Mouse (Mus musculus) thymus, adult 2 months (tissue): ENCODE results near the gene Selp. TPM values are rescaled to one million over a fixed set of nuclear protein-coding genes. Genes with fewer than 3 reads are reported as not detected.

ENCODE experiments used
- DNase-seq: peaks from one replicate; pipeline ENCODE4 v3.0.0; 2021
- H3K27ac ChIP-seq: fragments of 200-500 bp; 2 replicates; pipeline ENCODE4 v1.5.1; 2012; ENCODE audit warnings: low read length, control low read depth; ENCODE audit not compliant: control insufficient read depth, insufficient read depth
- H3K27me3 ChIP-seq: fragments of 200-500 bp; 2 replicates; pipeline ENCODE4 v1.6.1; 2012; ENCODE audit warnings: mild to moderate bottlenecking, low read length, moderate library complexity, mixed read lengths; ENCODE audit not compliant: control insufficient read depth, insufficient read depth
- H3K36me3 ChIP-seq: fragments of 200-500 bp; 2 replicates; pipeline ENCODE4 v1.6.1; 2012; ENCODE audit warnings: mild to moderate bottlenecking, low read length, moderate library complexity; ENCODE audit not compliant: control insufficient read depth, insufficient read depth
- H3K4me1 ChIP-seq: fragments of 200-500 bp; replicated peaks from 2 replicates; pipeline ENCODE4 v1.6.1; 2012; ENCODE audit warnings: low read length; ENCODE audit not compliant: control insufficient read depth, insufficient read depth
- H3K4me3 ChIP-seq: fragments of 200-500 bp; 2 replicates; pipeline ENCODE4 v1.5.1; 2012; ENCODE audit warnings: mild to moderate bottlenecking, low read length, control low read depth, moderate library complexity; ENCODE audit not compliant: control insufficient read depth, insufficient read depth
- CTCF ChIP-seq: fragments of 200-500 bp; IDR thresholded peaks from 2 replicates; pipeline ENCODE4 v1.5.1; 2012; ENCODE audit warnings: mild to moderate bottlenecking, control low read depth, low read length, moderate library complexity, borderline replicate concordance; ENCODE audit not compliant: control insufficient read depth, poor library complexity, insufficient read depth; ENCODE audit errors: extremely low read depth
- POLR2A ChIP-seq: fragments of 200-500 bp; IDR thresholded peaks from 2 replicates; pipeline ENCODE4 v1.6.1; 2012; ENCODE audit warnings: mild to moderate bottlenecking, low read length, control low read depth, moderate library complexity; ENCODE audit not compliant: control insufficient read depth, poor library complexity, insufficient read depth; ENCODE audit errors: extremely low read depth
- WGBS: fragments of 180-500 bp; shearing (Covaris S2); methylation state at CpG from one replicate; pipeline ENCODE4 v1.1.7; 2018; 5-methylcytosine and 5-hydroxymethylcytosine counted together
- polyA plus RNA-seq: library from polyadenylated mRNA; depleted of rRNA; stranded (reverse); fragments of >200 nt; gene quantifications from 2 replicates; pipeline ENCODE4 v1.2.3, GENCODE M21; 2012; rRNA removed

Selp gene
- polyA plus RNA-seq, 1 experiment = 2.8 TPM

DNA sequence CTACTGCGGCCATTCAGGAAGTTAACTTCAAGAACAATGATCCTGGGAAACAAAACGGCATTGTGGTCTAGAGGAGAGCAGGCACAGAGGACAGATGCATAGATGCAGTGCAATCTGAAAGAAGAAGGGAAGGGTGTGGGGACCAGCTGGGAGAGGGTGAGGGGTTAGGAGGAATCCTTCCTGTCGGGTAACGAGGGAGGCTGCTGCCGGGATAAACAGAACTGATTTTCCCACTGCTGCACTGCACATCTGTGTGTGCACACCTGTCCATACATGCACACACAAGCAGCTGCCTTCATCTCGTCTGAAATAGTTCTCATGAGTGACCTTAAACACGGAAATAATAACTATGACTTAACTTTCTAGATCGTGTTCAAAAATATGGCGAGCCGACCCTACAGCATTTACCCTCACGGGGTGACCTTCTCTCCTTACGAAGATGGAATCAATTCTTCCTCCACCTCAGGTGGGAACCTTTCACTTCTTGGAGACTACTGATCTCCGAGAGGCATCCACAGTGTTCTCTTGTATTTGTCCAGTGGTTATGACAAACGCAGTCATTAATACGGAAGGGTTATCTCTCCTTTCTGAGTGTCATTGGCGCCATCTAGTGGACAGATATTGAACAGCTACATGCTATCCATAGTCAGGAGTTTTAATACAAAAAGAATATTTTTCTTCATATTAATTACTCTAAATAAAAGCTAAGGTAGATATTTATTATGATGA lies 69.2 kb downstream of the Selp start:
- H3K27me3 ChIP-seq = no peaks in the 10 kb centered on the region
- 40% methylated on average over 16 of the region's 16 CpGs for WGBS
- H3K4me3 ChIP-seq = peak overlapping the region; percentile 39
- no peak overlapping the region for H3K27ac ChIP-seq
- no peaks in the 10 kb centered on the region for H3K36me3 ChIP-seq
- DNase-seq = peak; percentile 67
- TF ChIP-seq POLR2A (no peak), CTCF (no peak)
- H3K4me1 ChIP-seq = peaks cover 4% of the 10 kb centered on the region; the same call in 1 of the 2 replicates

DNA sequence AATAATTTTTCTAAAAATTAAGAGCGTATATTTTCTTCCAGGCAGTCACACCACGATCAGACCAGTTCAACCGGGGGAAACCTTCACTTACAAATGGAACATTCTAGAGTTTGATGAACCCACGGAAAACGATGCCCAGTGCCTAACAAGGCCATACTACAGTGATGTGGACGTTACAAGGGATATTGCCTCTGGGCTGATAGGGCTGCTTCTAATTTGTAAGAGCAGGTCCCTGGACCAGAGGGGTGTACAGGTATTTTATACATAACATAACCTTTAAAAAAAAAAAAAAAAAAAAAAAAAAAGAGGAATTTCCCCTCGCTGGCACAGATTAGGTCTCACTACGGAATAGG lies 69.8 kb downstream of the Selp start:
- DNase-seq = no peak
- Histone ChIP-seq H3K4me1 (peaks cover 4% of the 10 kb centered on the region; the same call in 1 of the 2 replicates), H3K27me3 (no peaks in the 10 kb centered on the region), H3K36me3 (no peaks in the 10 kb centered on the region), H3K27ac (no peak overlapping the region), H3K4me3 (no peak overlapping the region)
- 55% methylated on average over 8 of the region's 8 CpGs for WGBS
- no peak for TF ChIP-seq POLR2A
- no peak for TF ChIP-seq CTCF

DNA sequence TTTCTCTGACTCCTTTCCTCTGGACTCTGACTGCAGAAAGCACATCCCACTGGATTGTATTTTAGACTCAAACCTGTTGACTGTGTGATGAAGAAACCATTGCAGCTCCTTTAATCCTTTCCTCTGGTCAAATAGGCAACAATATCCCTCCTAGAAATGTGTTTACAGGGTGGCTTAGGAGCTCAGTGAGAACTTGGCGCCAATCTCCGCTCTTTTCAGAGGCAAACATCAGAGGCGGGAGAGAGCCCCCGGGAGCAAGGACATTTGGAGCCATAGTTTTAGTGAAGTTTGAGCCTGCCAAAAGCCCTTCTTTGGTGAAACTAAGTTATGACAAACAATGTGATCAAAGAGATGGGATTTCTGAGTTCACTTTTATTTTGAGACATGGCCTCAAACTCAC lies 70.3 kb downstream of the Selp start:
- Histone ChIP-seq H3K4me1 (peaks cover 4% of the 10 kb centered on the region; the same call in 1 of the 2 replicates), H3K4me3 (no peak overlapping the region), H3K27ac (no peak overlapping the region), H3K36me3 (no peaks in the 10 kb centered on the region), H3K27me3 (no peaks in the 10 kb centered on the region)
- no peak for DNase-seq
- no peak for TF ChIP-seq POLR2A
- no peak for TF ChIP-seq CTCF
- 87% methylated on average over 4 of the region's 4 CpGs for WGBS

DNA sequence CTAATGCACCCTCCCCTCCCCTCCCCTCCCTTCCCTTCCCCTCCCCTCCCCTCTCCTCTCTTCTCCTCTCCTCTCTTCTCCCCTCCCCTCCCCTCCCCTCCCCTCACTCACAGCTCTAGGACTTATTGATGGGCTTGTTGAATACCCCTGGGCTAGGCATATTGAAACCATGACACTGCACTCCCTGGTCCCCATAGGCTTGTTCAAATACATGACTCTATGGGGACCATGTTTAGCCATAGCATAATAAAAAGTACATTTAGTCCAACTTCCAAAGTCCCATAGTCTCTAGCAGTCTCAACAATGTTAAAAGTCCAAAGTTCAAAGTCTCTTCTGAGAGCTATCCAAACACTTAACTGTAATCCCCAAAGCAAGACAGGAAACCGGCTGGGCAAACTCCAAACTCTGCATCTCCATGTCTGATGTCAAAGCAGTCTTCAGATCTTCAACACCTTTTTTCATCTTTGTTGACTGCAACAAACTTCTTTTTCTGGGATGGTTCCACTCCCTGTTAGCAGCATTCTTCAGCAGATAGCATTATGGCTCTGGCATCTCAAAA lies 72.0 kb downstream of the Selp start:
- DNase-seq = no peak
- Histone ChIP-seq H3K4me1 (peaks cover 4% of the 10 kb centered on the region; the same call in 1 of the 2 replicates), H3K36me3 (no peaks in the 10 kb centered on the region), H3K4me3 (no peak overlapping the region), H3K27ac (no peak overlapping the region), H3K27me3 (no peaks in the 10 kb centered on the region)
- no peak for TF ChIP-seq POLR2A
- TF ChIP-seq CTCF = no peak
- 96% methylated on average over 1 of the region's 1 CpGs for WGBS

DNA sequence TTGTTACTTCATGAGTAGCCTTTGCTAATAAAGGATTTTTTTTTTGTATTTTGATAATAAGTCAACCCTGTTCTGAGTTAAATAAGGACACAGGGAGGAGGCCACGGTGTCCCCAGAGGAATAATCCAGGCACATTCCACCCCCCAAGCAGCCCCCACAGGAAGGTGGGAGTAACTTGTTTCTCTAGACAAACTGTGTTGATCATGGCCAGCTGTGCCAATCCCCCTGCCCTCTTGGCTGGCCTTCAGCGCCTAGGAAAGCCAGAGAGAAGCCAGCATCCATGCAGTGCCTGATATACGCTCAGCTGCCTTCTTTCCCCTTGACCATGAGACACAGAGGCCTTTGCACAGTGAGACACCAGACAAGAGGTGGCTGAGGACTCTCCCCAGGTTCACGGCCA lies 84.5 kb downstream of the Selp start:
- H3K4me1 ChIP-seq = no peaks in the 10 kb centered on the region
- no peak overlapping the region for H3K4me3 ChIP-seq
- TF ChIP-seq POLR2A (no peak), CTCF (no peak)
- H3K27ac ChIP-seq = no peak overlapping the region
- WGBS = 94% methylated on average over 4 of the region's 4 CpGs
- no peak for DNase-seq
- no peaks in the 10 kb centered on the region for H3K36me3 ChIP-seq
- H3K27me3 ChIP-seq = no peaks in the 10 kb centered on the region

Other genes with a start within 250 kb of the Selp start
- 17.0 and 17.6 TPM in 2 replicates for gene Scyl3, start 186.2 kb upstream of the Selp start, polyA plus RNA-seq
- gene BC055324, start 120.5 kb upstream of the Selp start, polyA plus RNA-seq = 7.6 and 9.5 TPM in 2 replicates
- gene Mettl18, start 120.4 kb upstream of the Selp start, polyA plus RNA-seq = 0.89 and 0.99 TPM in 2 replicates
- gene Sele, start 67.0 kb upstream of the Selp start, polyA plus RNA-seq = 0.13 and 0.18 TPM in 2 replicates
- gene Sell, start 53.3 kb upstream of the Selp start, polyA plus RNA-seq = 66.6 and 68.0 TPM in 2 replicates
- 0.56 and 0.78 TPM in 2 replicates for gene F5, start 36.6 kb downstream of the Selp start, polyA plus RNA-seq
- 8.2 and 10.8 TPM in 2 replicates for gene Slc19a2, start 133.8 kb downstream of the Selp start, polyA plus RNA-seq
- gene Ccdc181, start 160.3 kb downstream of the Selp start, polyA plus RNA-seq = 1.7 and 2.7 TPM in 2 replicates
- gene Nme7, start 188.9 kb downstream of the Selp start, polyA plus RNA-seq = 10.1 and 10.7 TPM in 2 replicates
- gene Blzf1, start 192.2 kb downstream of the Selp start, polyA plus RNA-seq = 3.4 and 3.6 TPM in 2 replicates